Mouse (Mus musculus): Measurements from ENCODE around the gene Rmnd1. TPM values are rescaled to one million over a fixed set of nuclear protein-coding genes. Genes with fewer than 3 reads are reported as not detected.

The Rmnd1 gene
- polyA plus RNA-seq, 1 experiment from 2014 or later: 49.8 TPM

DNA sequence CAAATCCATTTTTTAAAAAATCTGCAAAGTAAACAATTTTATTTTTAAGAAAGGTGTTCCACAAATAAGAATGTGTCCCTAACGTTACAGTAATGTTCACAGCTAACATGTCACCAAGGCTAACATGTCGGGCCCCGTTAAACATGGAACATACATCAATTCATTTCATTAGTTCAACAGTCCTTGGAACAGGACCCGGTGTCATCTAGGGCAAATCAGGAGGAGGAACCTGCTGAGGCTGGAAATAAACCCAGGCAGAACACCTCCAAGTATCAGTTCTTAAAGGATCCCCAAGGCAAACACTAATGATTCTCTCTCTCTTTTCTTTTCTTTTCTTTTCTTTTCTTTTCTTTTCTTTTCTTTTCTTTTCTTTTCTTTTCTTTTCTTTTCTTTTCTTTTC lies 57.5 kb downstream of the Rmnd1 start:
- WGBS: 90% methylated on average over 4 of the region's 4 CpGs

DNA sequence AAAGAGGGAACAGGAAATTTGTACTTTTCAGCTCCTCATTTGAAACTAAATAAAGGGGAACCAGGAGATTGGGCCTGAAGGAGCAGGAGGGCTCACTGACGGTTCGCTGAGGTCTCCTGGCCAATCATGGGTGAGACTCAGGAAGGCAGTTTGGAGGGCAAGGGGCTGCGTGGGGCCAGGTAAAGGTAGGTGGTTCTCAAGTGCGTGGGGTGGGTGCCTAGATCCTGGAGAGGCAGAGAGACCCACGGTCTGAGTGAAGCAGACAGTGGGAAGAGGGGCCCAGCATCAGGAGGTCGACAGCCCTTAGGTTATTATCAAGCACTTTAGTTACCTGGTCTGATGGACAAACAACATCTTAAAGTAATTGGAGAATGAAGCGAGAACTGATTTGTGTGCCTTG lies 57.9 kb downstream of the Rmnd1 start:
- WGBS: 91% methylated on average over 7 of the region's 7 CpGs
- no peak overlapping the region for H3K9ac ChIP-seq
- peaks cover 6% of the 10 kb centered on the region; the same call in 1 of the 2 replicates for H3K4me1 ChIP-seq
- no peak overlapping the region for H3K4me2 ChIP-seq
- no peaks in the 10 kb centered on the region for H3K27me3 ChIP-seq
- no peak overlapping the region for H3K4me3 ChIP-seq
- ATAC-seq: no peak
- H3K36me3 ChIP-seq (ENCODE audit: poor library complexity, severe bottlenecking): peaks cover 29% of the 10 kb centered on the region
- no peak overlapping the region for H3K27ac ChIP-seq
- H3K9me3 ChIP-seq (replicated peaks): no peaks in the 10 kb centered on the region

More for the DNA sequence above, 57.5 kb downstream of the Rmnd1 start:
- Histone ChIP-seq H3K4me2 (no peak overlapping the region), H3K27ac (no peak overlapping the region), H3K9ac (no peak overlapping the region), H3K4me3 (no peak overlapping the region), H3K4me1 (peaks cover 6% of the 10 kb centered on the region; the same call in 1 of the 2 replicates), H3K36me3 (ENCODE audit: poor library complexity, severe bottlenecking) (peaks cover 24% of the 10 kb centered on the region), H3K27me3 (no peaks in the 10 kb centered on the region), H3K9me3 (replicated peaks) (no peaks in the 10 kb centered on the region)
- ATAC-seq: no peak

DNA sequence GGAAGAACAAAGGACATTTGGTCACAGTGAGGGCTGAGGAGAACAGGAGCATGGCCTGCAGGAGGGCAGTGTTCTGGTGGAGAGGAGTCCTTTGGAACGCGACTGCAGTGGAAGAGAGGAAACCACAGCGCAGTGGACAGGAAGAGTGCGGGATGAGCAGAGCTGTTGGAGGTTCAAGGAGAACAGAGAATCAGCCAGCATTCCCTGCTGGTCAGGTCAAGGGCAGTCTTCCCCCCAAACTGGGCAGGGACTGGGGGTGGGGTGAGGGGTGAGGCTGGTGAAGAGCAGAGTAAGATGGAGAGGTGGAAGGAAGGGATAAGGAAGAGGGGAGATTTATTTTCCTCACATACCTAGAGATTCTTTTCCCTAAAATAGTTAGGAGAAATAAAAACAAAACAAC lies 58.6 kb downstream of the Rmnd1 start:
- H3K36me3 ChIP-seq (ENCODE audit: poor library complexity, severe bottlenecking): peaks cover 35% of the 10 kb centered on the region
- H3K9me3 ChIP-seq (replicated peaks): no peaks in the 10 kb centered on the region
- ATAC-seq: no peak
- no peak overlapping the region for H3K4me3 ChIP-seq
- H3K27ac ChIP-seq: no peak overlapping the region
- 96% methylated on average over 4 of the region's 4 CpGs for WGBS
- no peak overlapping the region for H3K9ac ChIP-seq
- no peaks in the 10 kb centered on the region for H3K27me3 ChIP-seq
- H3K4me2 ChIP-seq: no peak overlapping the region
- peaks cover 6% of the 10 kb centered on the region; the same call in 1 of the 2 replicates for H3K4me1 ChIP-seq

DNA sequence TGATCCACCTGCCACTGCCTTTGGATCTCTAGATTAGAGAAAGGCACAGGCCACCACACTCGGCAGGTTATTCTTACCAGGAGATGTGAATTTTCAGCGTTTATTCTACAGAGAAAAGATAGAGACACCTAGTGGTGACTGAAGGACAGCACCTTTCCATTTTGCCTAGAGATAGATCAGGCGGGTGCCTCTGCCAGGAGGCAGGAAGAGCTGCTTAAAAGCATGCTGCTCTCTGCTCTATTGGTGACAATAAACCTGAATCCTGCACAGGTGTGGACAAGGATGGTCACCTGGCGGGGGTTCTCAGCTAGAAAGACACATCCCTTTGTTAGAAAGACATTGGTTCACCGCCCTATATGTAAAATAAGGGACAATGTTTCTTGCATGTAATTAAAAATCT lies 60.2 kb downstream of the Rmnd1 start:
- WGBS: 55% methylated on average over 5 of the region's 5 CpGs
- Histone ChIP-seq H3K36me3 (ENCODE audit: poor library complexity, severe bottlenecking) (peaks cover 50% of the 10 kb centered on the region), H3K4me2 (no peak overlapping the region), H3K9me3 (replicated peaks) (no peaks in the 10 kb centered on the region), H3K9ac (no peak overlapping the region), H3K27ac (no peak overlapping the region), H3K27me3 (no peaks in the 10 kb centered on the region), H3K4me3 (no peak overlapping the region), H3K4me1 (peaks cover 6% of the 10 kb centered on the region; the same call in 1 of the 2 replicates)
- ATAC-seq: peak; percentile 49

DNA sequence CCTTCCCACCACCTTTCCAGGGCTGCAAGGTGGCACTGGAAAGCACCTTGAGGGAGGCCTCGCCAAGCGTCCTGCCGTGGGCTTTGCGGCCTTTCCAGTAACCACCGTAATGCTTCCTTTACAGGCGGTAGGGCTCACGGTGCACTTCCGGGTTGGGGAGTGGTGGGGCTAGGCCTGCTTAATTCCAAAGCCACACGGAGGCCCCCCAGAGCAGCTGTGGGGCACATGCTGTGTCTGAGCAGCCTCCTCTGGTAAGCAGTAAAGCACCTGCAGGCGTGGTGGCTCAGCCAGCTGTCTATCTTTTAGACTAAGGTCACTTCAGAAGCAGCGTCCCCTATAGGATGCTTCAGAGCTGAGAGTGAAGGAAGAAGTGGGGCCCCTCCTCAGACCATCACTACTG lies 62.1 kb downstream of the Rmnd1 start:
- ATAC-seq: no peak
- Histone ChIP-seq H3K27ac (no peak overlapping the region), H3K4me3 (no peak overlapping the region), H3K36me3 (ENCODE audit: poor library complexity, severe bottlenecking) (peaks cover 60% of the 10 kb centered on the region), H3K4me2 (no peak overlapping the region), H3K9me3 (replicated peaks) (no peaks in the 10 kb centered on the region), H3K9ac (no peak overlapping the region), H3K4me1 (0 out of 2 replicates have a peak, but pooled peaks cover 1% of the 10 kb centered on the region), H3K27me3 (no peaks in the 10 kb centered on the region)
- WGBS: 92% methylated on average over 11 of the region's 11 CpGs

DNA sequence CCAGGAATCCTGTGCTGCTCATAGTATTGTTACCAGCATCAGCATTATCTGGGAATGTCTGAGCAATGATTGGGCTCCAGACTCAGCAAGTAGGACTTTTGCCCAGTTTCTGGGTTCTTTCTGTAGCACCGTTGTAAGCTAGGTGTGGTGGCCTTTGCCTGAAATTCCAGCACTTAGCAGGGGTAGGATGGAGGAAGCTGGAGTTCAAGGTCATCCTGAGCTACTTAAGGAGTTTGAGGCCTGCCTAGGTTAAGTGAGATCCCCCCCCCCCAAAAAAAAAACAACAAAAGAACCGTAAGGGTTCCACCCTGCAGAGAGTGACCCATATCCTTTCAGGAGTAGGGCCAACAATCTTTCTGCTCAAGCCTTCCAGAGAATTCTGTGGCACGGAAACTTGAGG lies 67.6 kb downstream of the Rmnd1 start:
- Histone ChIP-seq H3K27ac (no peak overlapping the region), H3K9ac (no peak overlapping the region), H3K4me1 (no peaks in the 10 kb centered on the region), H3K9me3 (replicated peaks) (peaks cover 5% of the 10 kb centered on the region), H3K36me3 (ENCODE audit: poor library complexity, severe bottlenecking) (peaks cover 39% of the 10 kb centered on the region), H3K4me3 (no peak overlapping the region), H3K4me2 (no peak overlapping the region), H3K27me3 (no peaks in the 10 kb centered on the region)
- WGBS: 88% methylated on average over 3 of the region's 3 CpGs
- ATAC-seq: no peak

DNA sequence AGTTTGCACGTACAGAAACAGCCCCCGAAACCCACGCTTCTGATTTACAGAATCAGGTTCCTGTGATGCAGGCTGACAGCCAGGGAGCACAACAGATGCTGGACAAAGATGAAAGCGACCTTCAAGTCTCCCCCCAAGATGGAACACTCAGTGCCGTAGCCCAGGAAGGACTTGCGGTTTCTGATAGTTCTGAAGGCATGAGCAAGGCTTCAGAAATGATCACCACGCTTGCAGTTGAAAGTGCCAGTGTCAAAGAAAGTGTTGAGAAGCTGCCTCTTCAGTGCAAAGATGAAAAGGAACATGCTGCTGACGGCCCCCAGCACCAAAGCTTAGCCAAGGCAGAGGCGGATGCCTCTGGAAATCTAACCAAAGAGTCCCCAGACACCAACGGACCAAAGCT lies 74.8 kb downstream of the Rmnd1 start:
- Histone ChIP-seq H3K4me1 (no peaks in the 10 kb centered on the region), H3K36me3 (ENCODE audit: poor library complexity, severe bottlenecking) (peaks cover 24% of the 10 kb centered on the region), H3K9ac (no peak overlapping the region), H3K4me3 (no peak overlapping the region), H3K4me2 (no peak overlapping the region), H3K27me3 (no peaks in the 10 kb centered on the region), H3K27ac (no peak overlapping the region), H3K9me3 (replicated peaks) (peaks cover under 1% of the 10 kb centered on the region; the same call in 1 of the 2 replicates)
- 89% methylated on average over 10 of the region's 10 CpGs for WGBS
- ATAC-seq: no peak

DNA sequence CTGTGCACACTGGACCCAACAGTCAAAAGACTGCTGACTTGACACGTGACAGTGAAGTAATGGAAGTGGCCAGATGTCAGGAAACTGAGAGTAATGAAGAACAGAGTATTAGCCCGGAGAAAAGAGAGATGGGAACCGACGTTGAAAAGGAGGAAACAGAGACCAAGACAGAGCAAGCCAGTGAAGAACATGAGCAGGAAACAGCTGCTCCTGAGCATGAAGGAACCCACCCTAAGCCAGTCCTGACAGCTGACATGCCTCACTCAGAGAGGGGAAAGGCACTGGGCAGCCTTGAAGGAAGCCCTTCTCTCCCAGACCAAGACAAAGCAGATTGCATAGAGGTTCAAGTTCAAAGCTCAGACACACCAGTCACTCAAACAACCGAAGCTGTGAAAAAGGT lies 75.5 kb downstream of the Rmnd1 start:
- H3K27me3 ChIP-seq: no peaks in the 10 kb centered on the region
- 92% methylated on average over 5 of the region's 5 CpGs for WGBS
- H3K36me3 ChIP-seq (ENCODE audit: poor library complexity, severe bottlenecking): peaks cover 24% of the 10 kb centered on the region
- no peak overlapping the region for H3K4me2 ChIP-seq
- no peak for ATAC-seq
- H3K9me3 ChIP-seq (replicated peaks): no peaks in the 10 kb centered on the region; the same call in 1 of the 2 replicates
- no peak overlapping the region for H3K9ac ChIP-seq
- H3K4me3 ChIP-seq: no peak overlapping the region
- H3K4me1 ChIP-seq: no peaks in the 10 kb centered on the region
- no peak overlapping the region for H3K27ac ChIP-seq

DNA sequence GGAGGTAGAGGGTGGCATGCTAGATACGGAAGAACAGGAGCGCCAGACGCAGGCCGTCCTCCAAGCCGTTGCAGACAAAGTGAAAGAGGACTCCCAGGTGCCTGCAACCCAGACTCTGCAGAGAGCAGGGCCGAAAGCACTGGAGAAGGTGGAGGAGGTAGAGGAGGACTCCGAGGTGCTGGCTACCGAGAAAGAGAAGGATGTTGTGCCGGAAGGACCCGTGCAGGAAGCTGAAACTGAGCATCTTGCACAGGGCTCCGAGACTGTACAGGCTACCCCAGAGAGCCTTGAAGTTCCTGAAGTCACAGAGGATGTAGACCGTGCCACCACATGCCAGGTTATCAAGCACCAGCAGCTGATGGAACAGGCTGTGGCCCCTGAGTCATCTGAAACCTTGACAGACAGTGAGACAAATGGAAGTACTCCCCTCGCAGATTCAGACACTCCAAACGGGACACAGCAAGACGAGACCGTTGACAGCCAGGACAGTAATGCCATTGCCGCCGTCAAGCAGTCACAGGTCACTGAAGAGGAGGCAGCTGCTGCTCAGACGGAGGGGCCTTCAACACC lies 76.2 kb downstream of the Rmnd1 start:
- Histone ChIP-seq H3K36me3 (ENCODE audit: poor library complexity, severe bottlenecking) (peaks cover 24% of the 10 kb centered on the region), H3K27ac (no peak overlapping the region), H3K9ac (no peak overlapping the region), H3K4me3 (no peak overlapping the region), H3K4me1 (no peaks in the 10 kb centered on the region), H3K27me3 (no peaks in the 10 kb centered on the region), H3K9me3 (replicated peaks) (no peaks in the 10 kb centered on the region), H3K4me2 (no peak overlapping the region)
- no peak for ATAC-seq
- WGBS: 90% methylated on average over 19 of the region's 19 CpGs

DNA sequence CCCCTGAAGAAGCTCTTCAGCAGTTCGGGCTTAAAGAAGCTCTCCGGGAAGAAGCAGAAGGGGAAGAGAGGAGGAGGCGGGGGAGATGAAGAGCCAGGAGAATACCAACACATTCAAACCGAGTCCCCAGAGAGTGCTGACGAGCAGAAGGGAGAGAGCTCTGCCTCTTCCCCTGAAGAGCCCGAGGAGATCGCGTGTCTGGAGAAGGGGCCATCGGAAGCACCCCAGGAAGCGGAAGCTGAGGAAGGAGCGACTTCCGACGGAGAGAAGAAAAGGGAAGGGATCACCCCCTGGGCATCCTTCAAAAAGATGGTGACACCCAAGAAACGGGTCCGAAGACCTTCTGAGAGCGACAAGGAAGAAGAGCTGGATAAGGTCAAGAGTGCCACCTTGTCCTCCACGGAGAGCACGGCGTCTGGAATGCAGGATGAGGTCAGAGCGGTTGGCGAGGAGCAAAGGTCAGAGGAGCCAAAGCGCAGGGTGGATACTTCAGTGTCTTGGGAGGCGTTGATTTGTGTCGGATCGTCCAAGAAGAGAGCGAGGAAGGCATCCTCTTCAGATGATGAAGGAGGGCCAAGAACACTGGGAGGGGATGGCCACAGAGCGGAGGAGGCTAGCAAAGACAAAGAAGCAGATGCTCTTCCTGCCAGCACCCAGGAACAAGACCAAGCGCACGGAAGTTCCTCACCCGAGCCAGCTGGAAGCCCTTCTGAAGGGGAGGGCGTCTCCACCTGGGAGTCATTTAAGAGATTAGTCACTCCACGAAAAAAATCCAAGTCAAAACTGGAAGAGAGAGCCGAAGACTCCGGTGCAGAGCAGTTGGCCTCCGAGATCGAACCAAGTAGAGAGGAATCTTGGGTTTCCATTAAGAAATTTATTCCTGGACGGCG lies 77.6 kb downstream of the Rmnd1 start:
- 94% methylated on average over 38 of the region's 38 CpGs for WGBS
- Histone ChIP-seq H3K4me3 (no peak overlapping the region), H3K4me1 (no peaks in the 10 kb centered on the region), H3K9me3 (replicated peaks) (no peaks in the 10 kb centered on the region), H3K27ac (no peak overlapping the region), H3K4me2 (no peak overlapping the region), H3K27me3 (no peaks in the 10 kb centered on the region), H3K36me3 (ENCODE audit: poor library complexity, severe bottlenecking) (peaks cover 24% of the 10 kb centered on the region), H3K9ac (no peak overlapping the region)
- ATAC-seq: no peak

All from forebrain, embryonic 13.5 days (tissue).